Comparison of ENCODE assay signal across 11 mouse cellular contexts in the genomic region with DNA sequence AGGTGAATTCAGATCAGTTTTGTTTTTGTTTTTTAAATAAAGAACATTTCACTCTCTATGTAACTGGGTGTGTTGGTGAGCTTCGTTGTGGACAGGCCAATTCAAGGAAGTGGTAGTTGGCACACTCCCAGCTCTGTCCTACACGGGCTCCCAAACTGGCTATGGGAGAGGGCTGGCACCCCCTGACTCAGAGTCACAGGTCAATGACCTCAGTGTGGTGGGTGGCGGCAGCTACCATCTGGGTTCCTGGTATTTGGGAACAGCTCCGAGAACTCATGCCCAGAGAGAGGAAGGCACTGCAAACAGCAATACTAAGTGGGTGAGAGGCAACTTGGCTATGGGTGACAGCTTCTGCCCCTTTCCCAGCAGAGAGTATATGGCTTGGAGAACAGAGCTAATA. TPM values are rescaled to one million over a fixed set of nuclear protein-coding genes. Genes with fewer than 3 reads are reported as not detected.
A peak's percentile ranks its signal among the peaks of the same experiment; 100 is the strongest.
DNase-seq lines count a peak whose midpoint lies in the region; ATAC-seq and TF ChIP-seq lines count a peak whose summit lies in the region.
"Had no signal": no experiment of that assay in that cellular context is flagged by ENCODE, and none has a peak within 500 bp of the region (broad histone marks: within the 10 kb centered on the region; RNA-seq: fewer than 3 reads in every experiment).

No protein-coding gene starts in this region.

- ATAC-seq in midbrain, embryonic 15.5 days (replicated peaks): no peak

- WGBS in heart, adult 2 months: 48% methylated on average over 4 of the region's 4 CpGs
- 73% methylated on average over 4 of the region's 4 CpGs for WGBS in midbrain, embryonic 15.5 days

- TF ChIP-seq POLR2A in heart, adult 2 months (IDR thresholded peaks at IDR 0.05; ENCODE audit: insufficient read depth, low read depth, low read length): no peak

- H3K9ac ChIP-seq in heart, adult 2 months (ENCODE audit: low read depth, low read length): no peak overlapping the region
- no peak overlapping the region for H3K9ac ChIP-seq in midbrain, embryonic 15.5 days
- H3K9ac ChIP-seq: heart, embryonic 15.5 days; liver, embryonic 15.5 days had no signal

- no peaks in the 10 kb centered on the region for H3K36me3 ChIP-seq in heart, adult 2 months (ENCODE audit: control insufficient read depth, insufficient read depth, low read length)
- H3K36me3 ChIP-seq in midbrain, embryonic 15.5 days (replicated peaks): no peaks in the 10 kb centered on the region
- H3K36me3 ChIP-seq: heart, embryonic 15.5 days; liver, embryonic 15.5 days had no signal

- no peak overlapping the region for H3K27ac ChIP-seq in heart, adult 2 months
- no peak overlapping the region for H3K27ac ChIP-seq in midbrain, embryonic 15.5 days
- H3K27ac ChIP-seq: heart, embryonic 15.5 days; liver, embryonic 15.5 days had no signal

- TF ChIP-seq EP300 in heart, adult 2 months (IDR thresholded peaks at IDR 0.05; ENCODE audit: insufficient read depth, low read depth, low read length): no peak

- H3K4me2 ChIP-seq in midbrain, embryonic 15.5 days: no peak overlapping the region
- H3K4me2 ChIP-seq: heart, embryonic 15.5 days; liver, embryonic 15.5 days had no signal

- H3K27me3 ChIP-seq in heart, adult 2 months (ENCODE audit: control insufficient read depth, insufficient read depth, low read length): no peaks in the 10 kb centered on the region
- H3K27me3 ChIP-seq in midbrain, embryonic 15.5 days (replicated peaks): no peaks in the 10 kb centered on the region
- H3K27me3 ChIP-seq: heart, embryonic 15.5 days; liver, embryonic 15.5 days had no signal

- no peaks in the 10 kb centered on the region for H3K79me2 ChIP-seq in heart, adult 2 months (replicated peaks; ENCODE audit: control insufficient read depth, insufficient read depth, low read length)

- DNase-seq in adrenal gland, adult (ENCODE audit: inconsistent age in 2 of 2, low spot score in 1 of 2): peak; percentile 45 to 69
- no peak for DNase-seq in adrenal gland, postnatal 4 days (ENCODE audit: low spot score in 2 of 2)
- peak; percentile 31 for DNase-seq in ovary, adult 18-20 months (ENCODE audit: low spot score)
- no peak for DNase-seq in ovary, postnatal 14 days (ENCODE audit: low spot score)
- DNase-seq in heart, adult 2 months: peak; percentile 39 to 67
- DNase-seq in lung, postnatal 25 days (ENCODE audit: low spot score): peak; percentile 65
- DNase-seq in natural killer cell, adult 2 months (ENCODE audit: low spot score in 2 of 2): no peak
- DNase-seq: cerebellum, adult 9-11 months had no signal

- H3K9me3 ChIP-seq in midbrain, embryonic 15.5 days: no peaks in the 10 kb centered on the region
- H3K9me3 ChIP-seq: heart, embryonic 15.5 days; liver, embryonic 15.5 days had no signal

- intact Hi-C loops in heart, adult 2 months (cut with DNase I): no loop called here

- no peak overlapping the region for H3K4me3 ChIP-seq in heart, adult 2 months
- no peak overlapping the region for H3K4me3 ChIP-seq in midbrain, embryonic 15.5 days
- H3K4me3 ChIP-seq: heart, embryonic 15.5 days; liver, embryonic 15.5 days had no signal

- peaks cover 3% of the 10 kb centered on the region; the same call in 1 of the 2 replicates for H3K4me1 ChIP-seq in heart, adult 2 months (ENCODE audit: control insufficient read depth, insufficient read depth, low read length)
- H3K4me1 ChIP-seq in midbrain, embryonic 15.5 days: peaks cover 18% of the 10 kb centered on the region

- TF ChIP-seq CTCF in heart, adult 2 months (IDR thresholded peaks at IDR 0.05): no peak

RNA-seq across cellular contexts. Expression of a gene that starts 19.1 kb away (rescaled TPM):
- 10 to 100 TPM; 15.4 to 17.2 TPM for total RNA-seq in adrenal gland, postnatal 4 days (2021)
- total RNA-seq in heart, adult 2 months (2021): 1 to 10 TPM; 7.0 to 7.2 TPM
- polyA plus RNA-seq in heart, adult 2 months (2012; rRNA removed): 2.9 and 3.0 TPM in 2 replicates
- 22.6 and 23.8 TPM in 2 replicates for polyA plus RNA-seq in midbrain, embryonic 15.5 days (2015; fragmentation: Nextera tagmentation; extraction: Ambion mirVana)

Comparison
In these comparisons a context has a peak if more than half of its experiments do, and no peak if none do; other contexts are left out.
1. DNase-seq: peak in adrenal gland, adult (2 of 2), ovary, adult 18-20 months (single experiment), heart, adult 2 months (2 of 2) and lung, postnatal 25 days (single experiment); none in adrenal gland, postnatal 4 days (0 of 2), ovary, postnatal 14 days (single experiment) and natural killer cell, adult 2 months (0 of 2).